ENCODE assay signal across 8 mouse cellular contexts in genomic region chr6:142948955-142949357, GRCm38 (mm10). TPM values are rescaled to one million over a fixed set of nuclear protein-coding genes. Genes with fewer than 3 reads are reported as not detected.
DNase-seq lines count a peak whose midpoint lies in the region; ATAC-seq and TF ChIP-seq lines count a peak whose summit lies in the region.

No protein-coding gene starts in this region.

- H3K27me3 ChIP-seq in hindbrain, embryonic 11.5 days (ENCODE audit: control insufficient read depth, insufficient read depth, low read length), result no peaks in the 10 kb centered on the region
- no peaks in the 10 kb centered on the region for H3K27me3 ChIP-seq in hindbrain, embryonic 10.5 days (ENCODE audit: insufficient read depth, poor library complexity, severe bottlenecking)
- H3K27me3 ChIP-seq in hindbrain, embryonic 16.5 days (replicated peaks; ENCODE audit: control insufficient read depth, insufficient read depth, low read length), result no peaks in the 10 kb centered on the region
- H3K27me3 ChIP-seq in midbrain, embryonic 13.5 days, result no peaks in the 10 kb centered on the region
- H3K27me3 ChIP-seq in heart, adult 2 months (ENCODE audit: control insufficient read depth, insufficient read depth, low read length), result no peaks in the 10 kb centered on the region; the same call in 1 of the 2 replicates

- H3K9ac ChIP-seq in hindbrain, embryonic 11.5 days (ENCODE audit: low read depth, low read length), result no peak overlapping the region
- H3K9ac ChIP-seq in hindbrain, embryonic 16.5 days (ENCODE audit: low read depth, low read length), result peak overlapping the region; percentile 22; the same call in 1 of the 2 replicates
- 0 out of 2 replicates have a peak overlapping the region, but pooled peaks have one; percentile 19 for H3K9ac ChIP-seq in midbrain, embryonic 13.5 days (replicated peaks)
- no peak overlapping the region for H3K9ac ChIP-seq in heart, adult 2 months (ENCODE audit: low read depth, low read length)

- H3K27ac ChIP-seq in hindbrain, embryonic 11.5 days (ENCODE audit: low read depth, low read length), result no peak overlapping the region
- no peak overlapping the region for H3K27ac ChIP-seq in hindbrain, embryonic 10.5 days
- H3K27ac ChIP-seq in hindbrain, embryonic 16.5 days (ENCODE audit: low read depth, low read length), result no peak overlapping the region
- H3K27ac ChIP-seq in midbrain, embryonic 13.5 days, result peak overlapping the region; percentile 53
- H3K27ac ChIP-seq in heart, adult 2 months, result no peak overlapping the region

- no peak for TF ChIP-seq POLR2A in heart, adult 2 months (IDR thresholded peaks at IDR 0.05; ENCODE audit: insufficient read depth, low read depth, low read length)

- no peak for DNase-seq in hindbrain, embryonic 11.5 days (ENCODE audit: low spot score)
- no peak for DNase-seq in hindbrain, embryonic 10.5 days (ENCODE audit: low spot score)
- DNase-seq in cerebellum, adult 8-10 months, result peak; percentile 74
- no peak for DNase-seq in yolk sac, embryonic 10.5 days (ENCODE audit: low spot score)
- no peak for DNase-seq in embryo, embryonic 10.5 days (ENCODE audit: low spot score)
- no peak for DNase-seq in heart, adult 2 months

- 82% methylated on average over 5 of the region's 5 CpGs for WGBS in hindbrain, embryonic 11.5 days
- 81% methylated on average over 5 of the region's 5 CpGs for WGBS in hindbrain, embryonic 10.5 days
- WGBS in hindbrain, embryonic 16.5 days, result 55% methylated on average over 5 of the region's 5 CpGs
- 77% methylated on average over 5 of the region's 5 CpGs for WGBS in midbrain, embryonic 13.5 days
- 65% methylated on average over 5 of the region's 5 CpGs for WGBS in heart, adult 2 months

- no peaks in the 10 kb centered on the region for H3K36me3 ChIP-seq in hindbrain, embryonic 11.5 days (ENCODE audit: control insufficient read depth, insufficient read depth, low read length)
- peaks cover 9% of the 10 kb centered on the region; the same call in 1 of the 2 replicates for H3K36me3 ChIP-seq in hindbrain, embryonic 10.5 days
- no peaks in the 10 kb centered on the region; the same call in 1 of the 2 replicates for H3K36me3 ChIP-seq in hindbrain, embryonic 16.5 days (ENCODE audit: control insufficient read depth, insufficient read depth, low read length)
- H3K36me3 ChIP-seq in midbrain, embryonic 13.5 days, result peaks cover 10% of the 10 kb centered on the region
- H3K36me3 ChIP-seq in heart, adult 2 months (ENCODE audit: control insufficient read depth, insufficient read depth, low read length), result no peaks in the 10 kb centered on the region

- no peak overlapping the region for H3K4me2 ChIP-seq in hindbrain, embryonic 11.5 days (replicated peaks; ENCODE audit: low read depth, low read length)
- H3K4me2 ChIP-seq in hindbrain, embryonic 16.5 days (ENCODE audit: low read length), result no peak overlapping the region
- H3K4me2 ChIP-seq in midbrain, embryonic 13.5 days (replicated peaks), result no peak overlapping the region

- H3K4me3 ChIP-seq in hindbrain, embryonic 11.5 days (ENCODE audit: low read depth, low read length), result no peak overlapping the region
- no peak overlapping the region for H3K4me3 ChIP-seq in hindbrain, embryonic 10.5 days
- no peak overlapping the region for H3K4me3 ChIP-seq in hindbrain, embryonic 16.5 days (ENCODE audit: low read length)
- no peak overlapping the region for H3K4me3 ChIP-seq in midbrain, embryonic 13.5 days (replicated peaks)
- no peak overlapping the region for H3K4me3 ChIP-seq in heart, adult 2 months

- TF ChIP-seq CTCF in heart, adult 2 months (IDR thresholded peaks at IDR 0.05), result no peak

- intact Hi-C loops in heart, adult 2 months (cut with DNase I), result no loop called here

- H3K9me3 ChIP-seq in hindbrain, embryonic 11.5 days (ENCODE audit: control insufficient read depth, low read length), result no peaks in the 10 kb centered on the region
- H3K9me3 ChIP-seq in hindbrain, embryonic 10.5 days, result no peaks in the 10 kb centered on the region
- no peaks in the 10 kb centered on the region for H3K9me3 ChIP-seq in hindbrain, embryonic 16.5 days (ENCODE audit: control insufficient read depth, low read length)
- H3K9me3 ChIP-seq in midbrain, embryonic 13.5 days, result no peaks in the 10 kb centered on the region

- H3K4me1 ChIP-seq in hindbrain, embryonic 11.5 days (replicated peaks; ENCODE audit: control insufficient read depth, insufficient read depth, low read length), result no peaks in the 10 kb centered on the region
- peaks cover 8% of the 10 kb centered on the region; the same call in 1 of the 2 replicates for H3K4me1 ChIP-seq in hindbrain, embryonic 10.5 days (replicated peaks)
- peaks cover 9% of the 10 kb centered on the region for H3K4me1 ChIP-seq in hindbrain, embryonic 16.5 days (ENCODE audit: control insufficient read depth, insufficient read depth, low read depth, low read length)
- H3K4me1 ChIP-seq in midbrain, embryonic 13.5 days (replicated peaks), result peaks cover 22% of the 10 kb centered on the region
- no peaks in the 10 kb centered on the region for H3K4me1 ChIP-seq in heart, adult 2 months (ENCODE audit: control insufficient read depth, insufficient read depth, low read length)

- no peak for TF ChIP-seq EP300 in heart, adult 2 months (IDR thresholded peaks at IDR 0.05; ENCODE audit: insufficient read depth, low read depth, low read length)

- no peaks in the 10 kb centered on the region for H3K79me2 ChIP-seq in heart, adult 2 months (replicated peaks; ENCODE audit: control insufficient read depth, insufficient read depth, low read length)

- ATAC-seq in hindbrain, embryonic 11.5 days (ENCODE audit: low FRiP score), result peak; percentile 20; the same call in 1 of the 2 replicates
- ATAC-seq in hindbrain, embryonic 16.5 days, result peak; percentile 77
- ATAC-seq in midbrain, embryonic 13.5 days, result peak; percentile 65; the same call in 1 of the 2 replicates

RNA-seq across cellular contexts. Expression of gene St8sia1, which starts 15.3 kb away (rescaled TPM):
- 5.1 and 6.3 TPM in 2 replicates for polyA plus RNA-seq in hindbrain, embryonic 11.5 days (2014; fragmentation: Nextera tagmentation; extraction: Ambion mirVana)
- 3.6 and 5.4 TPM in 2 replicates for polyA plus RNA-seq in hindbrain, embryonic 10.5 days (2016; fragmentation: Nextera tagmentation; extraction: Ambion mirVana)
- polyA plus RNA-seq in hindbrain, embryonic 16.5 days (2015; fragmentation: Nextera tagmentation; extraction: Ambion mirVana), result 6.0 and 6.5 TPM in 2 replicates
- polyA plus RNA-seq in midbrain, embryonic 13.5 days (2015; fragmentation: Nextera tagmentation; extraction: Ambion mirVana), result 8.0 and 8.4 TPM in 2 replicates
- under 1 TPM; 0.10 to 0.11 TPM for total RNA-seq in heart, adult 2 months (2021)
- 0.10 and 0.15 TPM in 2 replicates for polyA plus RNA-seq in heart, adult 2 months (2012; rRNA removed)

Comparison
In these comparisons a context has a peak if more than half of its experiments do, and no peak if none do; other contexts are left out.
1. H3K9ac ChIP-seq: peak in hindbrain, embryonic 16.5 days (single experiment) and midbrain, embryonic 13.5 days (single experiment); none in hindbrain, embryonic 11.5 days (single experiment) and heart, adult 2 months (single experiment).
2. ATAC-seq: peak in every context shown above with its lines; median percentile 77 in hindbrain, embryonic 16.5 days; 65 in midbrain, embryonic 13.5 days; 20 in hindbrain, embryonic 11.5 days.